Mouse (Mus musculus) ovary, adult 18-20 months (tissue): ENCODE data around the gene Pgrmc2.

Source experiments
- DNase-seq: peaks from one replicate; pipeline ENCODE4 v3.0.0; 2022; ENCODE audit warnings: low spot score, mixed read lengths

Gene Pgrmc2

GRCm38 (mm10) chr3:41070519-41070918 lies 12.3 kb downstream of the Pgrmc2 start:
- no peak for DNase-seq

- DNase-seq, result no peak
Observed at GRCm38 (mm10) chr3:41065320-41065719, 17.5 kb downstream of the Pgrmc2 start.

DNA sequence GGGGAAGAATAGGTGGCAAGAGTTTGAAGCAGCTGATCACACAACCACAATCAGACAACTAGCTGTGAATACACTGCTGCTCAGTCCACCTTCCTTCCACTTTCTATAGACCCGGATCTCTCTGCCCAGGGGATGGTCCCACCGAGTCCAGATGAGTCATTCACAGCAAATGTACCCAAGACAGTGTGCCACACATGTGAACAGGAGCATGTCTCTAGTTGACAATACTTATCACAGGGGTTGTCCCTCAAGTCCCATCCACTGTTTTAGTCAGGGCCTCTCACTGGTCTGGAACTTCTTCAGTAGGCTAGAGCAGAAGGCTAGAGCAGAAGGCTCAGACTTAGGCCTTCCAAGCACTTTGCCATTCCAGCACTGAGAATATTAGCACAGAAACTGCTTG lies 20.1 kb downstream of the Pgrmc2 start:
- no peak for DNase-seq

- DNase-seq, result no peak
Observed at GRCm38 (mm10) chr3:41061831-41062565, 20.8 kb downstream of the Pgrmc2 start.

- DNase-seq, result no peak
Observed at GRCm38 (mm10) chr3:41059249-41059648, 23.6 kb downstream of the Pgrmc2 start.

DNA sequence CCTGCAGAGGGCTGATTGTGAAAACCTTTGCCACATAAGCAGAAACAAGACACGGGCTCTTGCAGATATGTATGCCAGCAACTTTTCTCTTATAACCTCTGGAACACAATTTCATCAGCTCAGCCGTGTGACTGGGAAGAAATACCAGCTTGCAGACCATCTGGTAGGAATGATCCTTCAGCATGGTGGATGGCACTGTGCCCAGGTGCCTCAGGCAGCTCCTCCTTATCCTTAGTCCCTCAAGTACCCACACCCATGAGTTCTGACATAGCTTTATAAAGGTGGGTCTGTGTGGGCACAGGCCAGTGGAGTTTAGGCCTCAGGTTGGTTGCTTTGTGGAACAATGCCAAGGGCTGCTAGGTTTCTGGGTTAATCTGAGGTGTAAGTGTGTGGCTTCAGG lies 24.5 kb downstream of the Pgrmc2 start:
- no peak for DNase-seq

DNA sequence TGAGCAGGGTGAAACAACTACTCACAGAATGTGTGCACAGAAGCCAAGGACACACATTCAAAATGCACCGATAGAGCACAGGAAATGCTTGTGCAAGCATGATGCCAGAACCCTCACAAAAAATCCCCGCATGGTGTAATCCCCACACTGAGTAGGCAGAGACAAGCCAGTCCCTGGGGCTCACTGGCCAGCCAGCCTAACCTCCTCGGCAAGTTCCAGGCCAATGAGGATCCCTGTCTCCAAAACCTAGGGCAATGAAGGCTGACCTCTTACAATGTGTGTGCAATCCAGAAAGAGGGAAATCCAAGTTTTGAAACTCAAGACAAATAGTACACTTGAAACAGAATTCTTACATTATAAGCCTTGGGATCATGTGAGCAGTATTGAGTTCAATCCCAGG lies 29.5 kb downstream of the Pgrmc2 start:
- DNase-seq, result no peak

- DNase-seq, result no peak
Observed at GRCm38 (mm10) chr3:41047838-41048237, 35.0 kb downstream of the Pgrmc2 start.

DNA sequence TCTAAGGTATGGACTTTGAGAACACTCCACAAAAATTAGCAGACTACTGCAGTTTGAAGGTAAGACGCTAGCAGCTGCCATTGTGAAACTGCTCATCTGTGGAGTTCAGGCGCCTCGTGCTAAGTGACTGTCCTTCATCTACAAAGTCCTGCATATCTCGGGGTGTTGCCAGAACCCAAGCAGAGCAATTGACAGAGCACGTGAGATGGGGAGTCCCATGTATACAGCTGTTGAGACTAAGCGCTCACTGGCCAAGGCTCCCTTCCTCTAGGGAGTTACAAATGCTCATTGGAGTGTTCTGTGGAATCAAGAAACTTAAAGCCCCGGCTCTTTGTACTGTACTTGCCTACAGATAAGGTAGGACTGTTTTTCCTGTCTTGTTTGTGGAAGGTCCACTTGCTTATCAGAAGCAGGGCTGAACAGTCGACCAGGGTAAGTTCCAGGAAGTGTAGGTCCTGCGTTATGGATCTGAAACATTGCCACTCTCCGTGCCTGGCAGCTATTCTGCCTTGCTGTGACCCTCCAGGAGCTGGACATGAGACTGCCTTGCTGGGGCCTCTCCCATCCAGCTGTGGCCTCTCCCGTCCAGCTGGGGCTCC lies 39.0 kb downstream of the Pgrmc2 start:
- DNase-seq, result no peak

GRCm38 (mm10) chr3:41042195-41042938 lies 40.5 kb downstream of the Pgrmc2 start:
- no peak for DNase-seq

- no peak for DNase-seq
Observed at GRCm38 (mm10) chr3:41041241-41041640, 41.6 kb downstream of the Pgrmc2 start.

DNA sequence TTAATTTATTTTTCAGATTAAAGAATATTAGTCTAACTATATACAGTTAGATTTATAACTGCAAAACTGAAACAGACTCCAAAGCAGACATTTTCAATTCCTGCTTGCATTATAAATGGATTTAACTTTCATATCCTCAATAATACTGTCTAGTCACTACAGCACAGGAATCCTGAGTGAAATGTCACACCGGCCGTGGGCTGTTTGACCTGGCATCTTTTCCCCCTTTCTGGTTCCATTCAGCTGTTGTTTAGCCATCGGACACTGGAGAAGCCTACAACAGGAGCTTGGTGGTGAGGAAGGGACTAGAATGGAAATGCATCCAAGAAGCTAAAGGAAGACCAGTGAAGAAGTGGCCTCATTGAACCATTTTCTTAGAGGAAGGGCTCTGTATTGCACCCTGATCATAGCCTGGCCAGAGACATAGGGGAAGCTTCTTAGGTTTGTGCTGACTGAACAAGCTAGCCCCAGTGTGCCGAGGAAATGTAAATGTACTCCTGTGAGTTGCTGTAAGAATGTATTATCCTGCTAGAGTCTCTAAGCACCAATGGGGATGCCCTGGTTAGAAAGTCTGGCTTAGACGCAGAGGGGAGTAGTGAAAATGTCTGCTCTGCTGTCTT lies 44.4 kb downstream of the Pgrmc2 start:
- DNase-seq, result no peak

DNA sequence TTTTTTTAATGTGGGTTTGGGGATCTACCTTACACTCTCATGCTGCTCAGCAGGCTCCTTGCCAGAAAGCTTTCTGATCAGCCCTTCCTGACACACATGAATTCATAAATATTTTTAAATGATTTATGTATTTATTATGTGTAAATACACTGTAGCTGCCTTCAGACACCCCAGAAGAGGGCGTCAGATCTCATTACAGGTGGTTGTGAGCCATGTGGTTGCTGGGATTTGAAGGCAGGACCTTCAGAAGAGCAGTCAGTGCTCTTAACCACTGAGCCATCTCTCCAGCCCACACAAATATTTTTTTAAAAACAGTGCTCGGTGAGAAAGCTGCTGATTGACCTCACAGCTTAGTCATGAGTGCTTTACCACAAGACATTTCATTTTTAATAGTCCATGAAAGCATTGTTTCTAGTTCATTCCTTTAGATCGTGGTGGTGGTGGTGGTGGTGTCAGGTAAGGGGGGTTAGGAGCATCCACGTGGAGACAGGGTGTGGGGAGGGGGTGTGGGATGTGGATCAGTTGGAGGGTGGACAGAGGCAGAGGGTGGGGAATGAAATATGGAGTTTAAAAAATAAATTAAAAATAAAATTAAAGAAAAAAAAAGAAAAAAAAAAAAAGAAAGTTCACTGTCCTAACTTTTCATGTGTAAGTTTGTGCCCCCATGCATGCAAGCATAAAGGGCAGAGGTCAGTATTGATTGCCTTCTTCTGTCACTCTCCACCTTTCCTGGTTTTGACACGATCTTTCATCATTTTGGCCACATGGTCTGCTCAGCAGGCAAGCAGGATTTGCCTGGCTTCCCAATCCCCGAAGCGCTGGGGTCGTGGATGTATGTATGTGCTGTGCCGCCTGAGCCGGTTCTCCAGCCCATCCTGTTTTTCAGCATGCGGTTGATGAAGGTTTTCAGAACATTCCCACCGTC lies 51.3 kb downstream of the Pgrmc2 start:
- no peak for DNase-seq

DNA sequence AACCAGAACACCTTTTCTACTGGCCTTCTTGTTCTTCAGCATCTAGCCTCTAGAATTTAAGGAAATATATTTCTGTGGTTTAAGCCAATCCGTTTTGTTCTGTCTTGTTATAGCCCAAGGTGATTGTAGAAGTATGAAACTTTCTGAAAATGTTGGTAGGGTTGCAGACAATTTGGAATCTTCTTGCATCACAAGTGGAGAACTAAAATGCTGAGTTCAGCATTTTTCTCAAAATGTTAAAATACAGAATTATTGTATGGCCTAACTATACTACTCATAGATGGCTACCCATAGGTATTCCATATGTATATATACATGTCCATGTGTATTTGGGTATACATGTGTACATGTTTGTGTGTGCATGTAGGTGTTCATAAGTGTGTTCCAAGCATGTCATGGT lies 52.1 kb downstream of the Pgrmc2 start:
- no peak for DNase-seq

- no peak for DNase-seq
Observed at GRCm38 (mm10) chr3:41021980-41022379, 60.9 kb downstream of the Pgrmc2 start.

- DNase-seq, result no peak
Observed at GRCm38 (mm10) chr3:41020687-41021086, 62.2 kb downstream of the Pgrmc2 start.

DNA sequence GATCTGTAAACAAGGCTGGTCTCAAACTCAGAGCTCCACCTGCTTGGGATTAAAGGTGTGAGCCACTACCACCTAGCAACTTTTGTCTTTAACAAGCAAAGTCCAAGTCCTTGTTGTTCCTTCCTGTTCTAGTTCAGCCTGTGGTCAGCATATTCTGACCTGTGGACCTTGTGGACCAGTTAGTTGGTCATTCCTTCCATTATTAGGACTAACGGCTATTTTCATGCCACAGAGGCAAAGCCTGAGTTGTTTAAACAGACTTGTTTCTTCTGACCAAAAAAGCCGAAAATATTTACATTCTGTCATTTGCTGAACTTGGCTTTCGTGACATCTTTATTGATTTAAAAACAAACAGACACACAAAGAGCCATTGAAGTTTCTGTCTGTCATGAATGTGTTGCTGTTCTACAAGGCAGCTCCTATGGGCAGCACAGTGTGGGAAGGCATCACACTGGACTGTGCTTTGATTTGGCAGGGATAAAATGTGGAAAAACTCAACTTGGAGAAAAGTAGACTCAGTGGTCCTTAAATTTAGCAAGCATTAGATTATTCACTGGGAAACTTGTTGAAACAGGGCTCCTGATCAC lies 64.7 kb downstream of the Pgrmc2 start:
- no peak for DNase-seq
